Mouse (Mus musculus) liver, postnatal 0 days (tissue): ENCODE results near the gene Prdx6. TPM values are rescaled to one million over a fixed set of nuclear protein-coding genes. Genes with fewer than 3 reads are reported as not detected.

Source experiments
- ATAC-seq: fragments of 200-750 bp; cut with Nextera tagmentation; 2 replicates; pipeline ENCODE4 v1.8.0; 2017; ENCODE audit warnings: mild to moderate bottlenecking, moderate library complexity
- DNase-seq: peaks from one replicate; pipeline ENCODE4 v3.0.0-alpha.2; 2016
- H3K27ac ChIP-seq: fragments of 300-500 bp; sonication (generic); 2 replicates; pipeline ENCODE4 v1.5.1; 2014; ENCODE audit warnings: antibody characterized with exemption, moderate library complexity, mild to moderate bottlenecking, low read depth
- H3K27me3 ChIP-seq: fragments of 300-500 bp; sonication (generic); 2 replicates; pipeline ENCODE4 v1.6.1; 2014; ENCODE audit warnings: low read length, control low read depth, mixed read lengths; ENCODE audit not compliant: insufficient read depth
- H3K36me3 ChIP-seq: fragments of 300-500 bp; sonication (generic); replicated peaks from 2 replicates; pipeline ENCODE4 v1.6.1; 2014; ENCODE audit warnings: mild to moderate bottlenecking, control low read depth, low read length, moderate library complexity, mixed read lengths; ENCODE audit not compliant: insufficient read depth
- H3K4me1 ChIP-seq: fragments of 300-500 bp; sonication (generic); 2 replicates; pipeline ENCODE4 v1.6.1; 2014; ENCODE audit warnings: antibody characterized with exemption, mild to moderate bottlenecking, control low read depth; ENCODE audit not compliant: insufficient read depth
- H3K4me2 ChIP-seq: fragments of 300-500 bp; sonication (generic); 2 replicates; pipeline ENCODE4 v1.6.1; 2014; ENCODE audit warnings: low read depth, mild to moderate bottlenecking, low read length, moderate library complexity, mixed read lengths
- H3K4me3 ChIP-seq: fragments of 300-500 bp; sonication (generic); 2 replicates; pipeline ENCODE4 v1.5.1; 2014; ENCODE audit warnings: low read depth, low read length
- H3K9ac ChIP-seq: fragments of 300-500 bp; sonication (generic); replicated peaks from 2 replicates; pipeline ENCODE4 v1.6.1; 2014; ENCODE audit warnings: mild to moderate bottlenecking, moderate library complexity
- H3K9me3 ChIP-seq: fragments of 300-500 bp; sonication (generic); 2 replicates; pipeline ENCODE4 v1.6.1; 2016; ENCODE audit warnings: mild to moderate bottlenecking, control low read depth, low read length, mixed read lengths
- CTCF ChIP-seq: sonication (generic); IDR thresholded peaks from 2 replicates; pipeline ENCODE4 v1.5.1; 2016; ENCODE audit warnings: antibody characterized with exemption, low read depth
- EP300 ChIP-seq: IDR thresholded peaks from 2 replicates; pipeline ENCODE4 v1.6.1; 2016; ENCODE audit warnings: antibody characterized with exemption, low read depth, mild to moderate bottlenecking
- WGBS: fragments of 180-500 bp; shearing (Covaris S2); extraction: QIAGEN DNeasy Blood & Tissue Kit; methylation state at CpG from one replicate; pipeline ENCODE4 v1.1.7; 2014; ENCODE audit not compliant: insufficient replicate concordance; 5-methylcytosine and 5-hydroxymethylcytosine counted together
- polyA plus RNA-seq: library from polyadenylated mRNA; unstranded; fragments of >200 nt; fragmentation: Nextera tagmentation; extraction: Ambion mirVana; gene quantifications from 2 replicates; pipeline ENCODE4 v1.2.1, GENCODE M21; 2015

Prdx6 gene
- polyA plus RNA-seq, 1 experiment from 2014 or later: 560 TPM

- TF ChIP-seq EP300 (no peak), CTCF (no peak)
- H3K27ac ChIP-seq: no peak overlapping the region
- no peak overlapping the region for H3K4me2 ChIP-seq
- H3K4me3 ChIP-seq: no peak overlapping the region
- peaks cover 20% of the 10 kb centered on the region for H3K4me1 ChIP-seq
- no peaks in the 10 kb centered on the region for H3K27me3 ChIP-seq
- no peak for ATAC-seq
- no peak for DNase-seq
- H3K9ac ChIP-seq: no peak overlapping the region
- 66% methylated on average over 2 of the region's 2 CpGs for WGBS
- H3K9me3 ChIP-seq: no peaks in the 10 kb centered on the region
- no peaks in the 10 kb centered on the region for H3K36me3 ChIP-seq
Measured at GRCm38 (mm10) chr1:161271461-161271810, 20.4 kb upstream of the Prdx6 start.

GRCm38 (mm10) chr1:161270776-161271460 is 19.9 kb upstream of the Prdx6 start:
- H3K4me1 ChIP-seq: peaks cover 20% of the 10 kb centered on the region
- ATAC-seq: no peak
- no peak for TF ChIP-seq CTCF
- TF ChIP-seq EP300: no peak
- no peaks in the 10 kb centered on the region for H3K36me3 ChIP-seq
- no peaks in the 10 kb centered on the region for H3K27me3 ChIP-seq
- H3K27ac ChIP-seq: 0 out of 2 replicates have a peak overlapping the region, but pooled peaks have one; percentile 31
- H3K4me2 ChIP-seq: no peak overlapping the region
- H3K9ac ChIP-seq: no peak overlapping the region
- no peak for DNase-seq
- no peaks in the 10 kb centered on the region for H3K9me3 ChIP-seq
- no peak overlapping the region for H3K4me3 ChIP-seq
- WGBS: 64% methylated on average over 4 of the region's 4 CpGs

GRCm38 (mm10) chr1:161269346-161269745 is 18.3 kb upstream of the Prdx6 start:
- H3K36me3 ChIP-seq: no peaks in the 10 kb centered on the region
- ATAC-seq: peak; percentile 56
- H3K27ac ChIP-seq: peak overlapping the region; percentile 66
- no peak overlapping the region for H3K4me3 ChIP-seq
- no peak for TF ChIP-seq EP300
- TF ChIP-seq CTCF: no peak
- no peak overlapping the region for H3K4me2 ChIP-seq
- H3K9me3 ChIP-seq: no peaks in the 10 kb centered on the region
- no peaks in the 10 kb centered on the region for H3K27me3 ChIP-seq
- H3K4me1 ChIP-seq: peaks cover 24% of the 10 kb centered on the region
- DNase-seq: no peak
- H3K9ac ChIP-seq: no peak overlapping the region
- WGBS: 59% methylated on average over 4 of the region's 4 CpGs

- Histone ChIP-seq H3K27me3 (no peaks in the 10 kb centered on the region), H3K36me3 (no peaks in the 10 kb centered on the region), H3K27ac (peak overlapping the region; percentile 66), H3K4me1 (peaks cover 24% of the 10 kb centered on the region), H3K4me2 (peak overlapping the region; percentile 4; the same call in 1 of the 2 replicates), H3K9me3 (no peaks in the 10 kb centered on the region), H3K9ac (no peak overlapping the region), H3K4me3 (no peak overlapping the region)
- ATAC-seq (peak; percentile 91), DNase-seq (peak; percentile 59)
- WGBS: 23% methylated on average over 5 of the region's 5 CpGs
- no peak for TF ChIP-seq CTCF
- TF ChIP-seq EP300: peak; percentile 93
Measured at GRCm38 (mm10) chr1:161268884-161269283, 17.9 kb upstream of the Prdx6 start.

GRCm38 (mm10) chr1:161268116-161268515 is 17.1 kb upstream of the Prdx6 start:
- Histone ChIP-seq H3K4me1 (peaks cover 24% of the 10 kb centered on the region), H3K27ac (peak overlapping the region; percentile 66), H3K9ac (no peak overlapping the region), H3K9me3 (no peaks in the 10 kb centered on the region), H3K4me3 (no peak overlapping the region), H3K4me2 (peak overlapping the region; percentile 4; the same call in 1 of the 2 replicates), H3K36me3 (no peaks in the 10 kb centered on the region), H3K27me3 (no peaks in the 10 kb centered on the region)
- WGBS: 39% methylated on average over 7 of the region's 7 CpGs
- TF ChIP-seq CTCF (no peak), EP300 (peak; percentile 79; the same call in 1 of the 2 replicates)
- peak; percentile 49 for DNase-seq
- ATAC-seq: peak; percentile 64

GRCm38 (mm10) chr1:161264961-161265360 is 13.9 kb upstream of the Prdx6 start:
- Histone ChIP-seq H3K36me3 (no peaks in the 10 kb centered on the region), H3K9me3 (no peaks in the 10 kb centered on the region), H3K4me2 (no peak overlapping the region), H3K27me3 (no peaks in the 10 kb centered on the region), H3K4me1 (peaks cover 17% of the 10 kb centered on the region), H3K27ac (no peak overlapping the region), H3K9ac (no peak overlapping the region), H3K4me3 (no peak overlapping the region)
- no peak for TF ChIP-seq EP300
- TF ChIP-seq CTCF: no peak
- 75% methylated on average over 5 of the region's 5 CpGs for WGBS
- ATAC-seq (no peak), DNase-seq (no peak)
